Mouse (Mus musculus): Measurements from ENCODE around the gene Frmd4b.

- no peak for TF ChIP-seq CTCF (IDR thresholded peaks at IDR 0.05; ENCODE audit: control insufficient read depth, insufficient read depth, low read length)
- TF ChIP-seq POLR2A (IDR thresholded peaks at IDR 0.05; ENCODE audit: borderline replicate concordance, control insufficient read depth, low read depth, low read length): no peak
Measured at GRCm38 (mm10) chr6:97341148-97341547, 276.2 kb downstream of the Frmd4b start.

Measured in bone marrow, adult 2 months (tissue).